Mouse (Mus musculus) midbrain, embryonic 12.5 days (tissue): ENCODE measurements around the gene Krtap4-2. TPM values are rescaled to one million over a fixed set of nuclear protein-coding genes. Genes with fewer than 3 reads are reported as not detected.

Experiments used
- polyA plus RNA-seq: library from polyadenylated mRNA; unstranded; fragments of >200 nt; fragmentation: Nextera tagmentation; extraction: Ambion mirVana; gene quantifications from 2 replicates; pipeline ENCODE4 v1.2.1, GENCODE M21; 2016

Krtap4-2 gene
- polyA plus RNA-seq, 1 experiment from 2014 or later, result not detected

Other genes starting within 250 kb of the Krtap4-2 start
- gene Krt10, start 245.7 kb downstream of the Krtap4-2 start, polyA plus RNA-seq, result 35.9 and 37.2 TPM in 2 replicates
- not detected in 2 replicates for gene Krt12, start 212.8 kb downstream of the Krtap4-2 start, polyA plus RNA-seq
- 0.09 and 0.20 TPM in 2 replicates for gene Krt20, start 196.9 kb downstream of the Krtap4-2 start, polyA plus RNA-seq
- not detected in 2 replicates for gene Krt23, start 141.9 kb downstream of the Krtap4-2 start, polyA plus RNA-seq
- gene Krt39, start 113.7 kb downstream of the Krtap4-2 start, polyA plus RNA-seq, result not detected in 2 replicates
- not detected in 2 replicates for gene Krt40, start 91.9 kb downstream of the Krtap4-2 start, polyA plus RNA-seq
- not detected in 2 replicates for gene Krtap3-3, start 84.2 kb downstream of the Krtap4-2 start, polyA plus RNA-seq
- gene Krtap3-2, start 78.2 kb downstream of the Krtap4-2 start, polyA plus RNA-seq, result not detected in 2 replicates
- gene Gm11939, start 75.6 kb downstream of the Krtap4-2 start, polyA plus RNA-seq, result not detected in 2 replicates
- not detected in 2 replicates for gene Krtap3-1, start 68.5 kb downstream of the Krtap4-2 start, polyA plus RNA-seq
- not detected in 2 replicates for gene Krtap1-5, start 54.1 kb downstream of the Krtap4-2 start, polyA plus RNA-seq
- gene Krtap1-4, start 51.4 kb downstream of the Krtap4-2 start, polyA plus RNA-seq, result not detected in 2 replicates
- not detected in 2 replicates for gene Krtap1-3, start 43.7 kb downstream of the Krtap4-2 start, polyA plus RNA-seq
- gene Krtap9-3, start 37.0 kb downstream of the Krtap4-2 start, polyA plus RNA-seq, result not detected in 2 replicates
- not detected in 2 replicates for gene Gm11938, start 31.8 kb downstream of the Krtap4-2 start, polyA plus RNA-seq
- gene Gm11937, start 24.9 kb downstream of the Krtap4-2 start, polyA plus RNA-seq, result not detected in 2 replicates
- not detected in 2 replicates for gene Krtap2-4, start 20.2 kb downstream of the Krtap4-2 start, polyA plus RNA-seq
- not detected in 2 replicates for gene Gm11562, start 14.6 kb downstream of the Krtap4-2 start, polyA plus RNA-seq
- not detected in 2 replicates for gene Krtap4-1, start 6.8 kb downstream of the Krtap4-2 start, polyA plus RNA-seq
- gene Krtap4-7, start 9.0 kb upstream of the Krtap4-2 start, polyA plus RNA-seq, result not detected in 2 replicates
- gene Gm11555, start 15.2 kb upstream of the Krtap4-2 start, polyA plus RNA-seq, result not detected in 2 replicates
- gene Gm11563, start 23.9 kb upstream of the Krtap4-2 start, polyA plus RNA-seq, result not detected in 2 replicates
- not detected in 2 replicates for gene Krtap4-6, start 30.9 kb upstream of the Krtap4-2 start, polyA plus RNA-seq
- not detected in 2 replicates for gene Gm14190, start 55.7 kb upstream of the Krtap4-2 start, polyA plus RNA-seq
- not detected in 2 replicates for gene Gm14180, start 99.2 kb upstream of the Krtap4-2 start, polyA plus RNA-seq
- not detected in 2 replicates for gene Gm11595, start 137.8 kb upstream of the Krtap4-2 start, polyA plus RNA-seq
- gene Krtap4-8, start 145.6 kb upstream of the Krtap4-2 start, polyA plus RNA-seq, result not detected in 2 replicates
- gene Krtap4-9, start 150.1 kb upstream of the Krtap4-2 start, polyA plus RNA-seq, result not detected in 2 replicates
- gene Gm11596, start 158.4 kb upstream of the Krtap4-2 start, polyA plus RNA-seq, result not detected in 2 replicates
- gene Gm11569, start 163.8 kb upstream of the Krtap4-2 start, polyA plus RNA-seq, result not detected in 2 replicates
- gene Gm11554, start 169.4 kb upstream of the Krtap4-2 start, polyA plus RNA-seq, result not detected in 2 replicates
- gene Krtap4-13, start 174.8 kb upstream of the Krtap4-2 start, polyA plus RNA-seq, result not detected in 2 replicates
- gene Gm11564, start 180.6 kb upstream of the Krtap4-2 start, polyA plus RNA-seq, result not detected in 2 replicates
- gene 2300003K06Rik, start 203.0 kb upstream of the Krtap4-2 start, polyA plus RNA-seq, result not detected in 2 replicates
- gene Krtap4-16, start 216.5 kb upstream of the Krtap4-2 start, polyA plus RNA-seq, result not detected in 2 replicates
- gene Gm11568, start 222.8 kb upstream of the Krtap4-2 start, polyA plus RNA-seq, result not detected in 2 replicates
- gene Gm11559, start 229.4 kb upstream of the Krtap4-2 start, polyA plus RNA-seq, result not detected in 2 replicates
- gene Krtap9-1, start 238.3 kb upstream of the Krtap4-2 start, polyA plus RNA-seq, result not detected in 2 replicates
- not detected in 2 replicates for gene Gm11567, start 244.1 kb upstream of the Krtap4-2 start, polyA plus RNA-seq